Mouse (Mus musculus) heart, postnatal 0 days (tissue): ENCODE results near the gene Ing5.

Experiments used
- CTCF ChIP-seq: IDR thresholded peaks from 2 replicates; pipeline ENCODE4 v1.5.1; 2016; ENCODE audit warnings: antibody characterized with exemption, control low read depth, low read depth
- EP300 ChIP-seq: IDR thresholded peaks from 2 replicates; pipeline ENCODE4 v1.6.1; 2016; ENCODE audit warnings: antibody characterized with exemption, low read depth

DNA sequence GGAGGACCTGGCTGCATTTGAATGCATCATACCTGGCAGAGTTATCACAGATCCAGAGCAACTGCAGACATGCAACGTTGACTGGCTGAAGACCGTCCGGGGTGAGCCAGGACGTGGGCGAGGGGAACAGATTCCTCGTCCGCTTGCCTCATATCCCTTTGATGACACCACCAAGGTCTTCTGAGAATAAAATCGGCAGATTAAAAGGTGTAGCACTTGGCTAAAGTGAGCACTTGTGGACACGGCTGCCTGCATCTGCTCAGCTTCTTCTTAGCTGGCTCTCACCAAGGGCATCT lies 22.7 kb downstream of the Ing5 start:
- no peak for TF ChIP-seq CTCF
- no peak for TF ChIP-seq EP300
